Mouse (Mus musculus): ENCODE measurements around the gene Serpina1b.
"Not testable (repeated sequence)": the region's sequence is repeated elsewhere in the genome, so short reads cannot be mapped to it uniquely, and the experiment has no call there.

Gene Serpina1b

DNA sequence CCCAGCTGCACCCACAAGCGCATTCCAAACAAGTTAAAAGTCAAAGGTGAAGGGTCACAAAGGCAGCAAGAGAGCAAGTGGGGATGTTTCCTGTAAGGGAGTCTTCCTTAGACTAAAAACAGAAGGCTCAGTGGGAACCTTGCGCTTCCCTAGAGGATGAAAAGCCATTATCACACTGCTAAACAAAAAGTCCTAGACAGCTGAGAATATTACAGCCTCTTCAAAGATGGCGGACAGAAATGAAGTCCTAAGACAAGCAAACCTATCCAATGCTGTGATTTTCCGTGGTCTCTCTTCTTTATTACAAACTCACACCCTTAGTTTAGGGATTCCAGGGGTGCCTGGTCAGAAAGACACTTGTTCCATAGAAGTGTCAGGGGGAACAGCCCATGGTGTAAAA lies at the start of gene Serpina1b:
Serpina1b (minus strand) TSS at position 101 of the 400 bp plus-strand sequence.
- DNase-seq (ENCODE audit: low spot score in 2 of 2) = not testable (repeated sequence)

DNA sequence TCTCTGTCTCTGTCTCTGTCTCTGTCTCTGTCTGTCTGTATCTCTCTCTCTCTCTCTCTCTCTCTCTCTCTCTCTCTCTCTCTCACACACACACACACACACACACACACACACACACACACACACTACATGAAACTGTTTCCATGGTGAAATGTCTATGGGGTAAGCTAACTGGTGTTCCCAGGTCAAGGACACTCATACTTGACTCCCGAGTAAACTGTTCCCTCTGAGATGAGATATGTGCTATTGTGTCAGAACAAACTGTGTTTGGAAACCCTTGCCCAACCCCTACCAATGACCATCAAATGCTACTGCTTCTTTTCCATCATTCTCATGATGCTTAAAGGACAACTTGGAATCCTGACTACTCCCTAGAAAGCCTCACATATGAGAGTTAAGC lies 36.7 kb upstream of the Serpina1b start:
- not testable (repeated sequence) for DNase-seq (ENCODE audit: low spot score in 2 of 2)

DNA sequence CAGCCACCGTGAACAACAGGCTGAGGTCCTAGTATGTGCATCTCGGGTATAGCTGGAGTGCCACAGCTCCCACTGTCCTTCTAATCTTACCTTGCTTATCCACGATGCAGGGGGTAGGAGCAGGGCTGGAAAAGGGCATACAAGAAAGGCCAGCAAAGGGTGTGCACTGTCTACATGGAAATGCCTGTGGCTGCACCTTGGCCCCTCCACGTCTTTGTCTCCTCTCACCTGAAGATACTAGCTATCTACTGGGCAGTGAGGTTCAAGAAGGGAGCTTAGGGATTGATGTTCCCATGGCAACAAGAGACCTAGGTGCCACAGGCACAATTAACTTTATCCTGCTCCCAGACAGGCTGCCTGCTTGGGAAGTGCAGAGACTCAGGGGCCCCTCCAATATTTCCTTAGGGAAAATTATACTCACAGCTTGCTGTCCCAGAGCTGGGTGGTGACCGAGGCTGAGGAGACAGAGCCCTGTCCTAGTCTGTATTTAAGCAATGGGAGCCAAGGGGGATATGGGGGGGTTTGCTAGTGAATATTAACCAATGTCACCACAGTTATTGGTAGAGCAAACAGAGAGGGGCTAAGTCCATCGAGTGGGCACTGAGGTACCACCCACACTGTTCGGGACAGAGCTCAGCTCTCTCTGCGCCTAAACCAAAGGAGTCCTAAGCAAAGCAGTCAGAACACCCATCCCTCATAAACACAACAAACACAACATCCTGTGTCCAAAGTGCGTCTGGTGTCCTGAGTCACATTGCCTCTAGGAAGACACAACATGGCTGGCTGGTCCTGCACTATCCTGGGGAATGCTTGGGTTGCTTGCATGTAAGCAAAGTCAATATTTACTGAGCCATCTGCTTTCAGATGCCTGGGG lies 33.2 kb upstream of the Serpina1b start, which contains the start of gene Serpina1a:
Serpina1a (minus strand) TSS at position 462 of the 874 bp plus-strand sequence.
- DNase-seq (ENCODE audit: low spot score in 2 of 2) = not testable (repeated sequence)

DNA sequence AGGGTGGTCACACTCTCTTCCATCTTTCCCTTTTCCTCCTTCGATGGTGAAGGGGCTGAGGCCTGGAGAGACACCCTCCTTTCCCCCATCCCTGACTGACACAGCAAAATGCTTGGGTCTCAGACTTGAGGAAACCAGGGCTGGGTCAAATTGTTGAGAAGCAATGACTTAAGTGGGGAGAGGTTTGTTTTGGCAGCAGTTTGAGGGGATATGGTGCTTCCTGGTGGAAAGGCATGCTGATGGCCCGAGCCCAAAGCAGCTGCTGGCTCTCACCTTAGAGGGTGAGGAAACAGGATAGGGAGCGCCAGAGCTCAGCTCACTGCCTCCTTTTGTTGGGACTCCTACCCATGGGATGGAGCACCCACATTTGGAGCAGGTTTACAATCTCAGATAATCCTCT lies 30.8 kb upstream of the Serpina1b start:
- DNase-seq (ENCODE audit: low spot score in 2 of 2) = no peak

DNA sequence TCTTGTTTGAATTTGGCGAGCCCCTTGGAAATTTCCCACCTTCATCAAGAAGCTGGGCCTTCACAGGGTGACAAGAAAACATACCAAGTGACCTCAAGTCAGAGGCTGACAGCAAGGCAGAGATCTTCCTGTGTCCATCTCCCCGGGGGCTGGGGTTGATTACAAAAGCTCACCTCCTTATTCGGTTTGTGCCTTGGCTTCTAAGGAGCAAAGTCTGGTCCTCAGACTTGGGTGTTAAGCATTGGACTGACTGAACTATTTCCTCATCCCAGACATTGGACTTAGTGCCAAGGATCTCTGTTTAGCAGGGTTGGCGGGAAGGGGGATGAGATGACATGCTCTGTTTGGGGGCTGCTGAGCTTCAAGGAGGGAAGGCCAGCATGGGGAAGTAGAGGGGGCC lies 30.4 kb upstream of the Serpina1b start:
- not testable (repeated sequence) for DNase-seq (ENCODE audit: low spot score in 2 of 2)

DNA sequence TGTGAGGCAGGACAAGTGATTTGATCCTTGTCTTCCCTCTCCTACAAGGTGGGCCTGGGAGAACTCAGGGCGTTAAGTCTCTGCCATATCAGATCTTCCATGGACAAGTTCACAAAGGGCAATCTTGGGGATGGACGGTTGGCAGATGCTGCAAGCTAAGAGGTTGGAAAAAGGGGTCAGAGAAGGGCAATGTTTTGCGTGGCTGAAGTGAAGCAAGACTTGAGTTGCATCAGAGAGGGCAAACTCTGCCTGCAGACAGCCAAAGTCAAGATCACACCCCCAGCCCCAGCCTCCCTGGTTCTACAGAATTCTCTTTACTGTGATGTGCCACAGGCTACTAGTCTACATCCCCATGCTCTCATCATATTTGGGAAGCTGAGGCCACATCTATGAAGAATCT lies 29.4 kb upstream of the Serpina1b start:
- not testable (repeated sequence) for DNase-seq (ENCODE audit: low spot score in 2 of 2)

DNA sequence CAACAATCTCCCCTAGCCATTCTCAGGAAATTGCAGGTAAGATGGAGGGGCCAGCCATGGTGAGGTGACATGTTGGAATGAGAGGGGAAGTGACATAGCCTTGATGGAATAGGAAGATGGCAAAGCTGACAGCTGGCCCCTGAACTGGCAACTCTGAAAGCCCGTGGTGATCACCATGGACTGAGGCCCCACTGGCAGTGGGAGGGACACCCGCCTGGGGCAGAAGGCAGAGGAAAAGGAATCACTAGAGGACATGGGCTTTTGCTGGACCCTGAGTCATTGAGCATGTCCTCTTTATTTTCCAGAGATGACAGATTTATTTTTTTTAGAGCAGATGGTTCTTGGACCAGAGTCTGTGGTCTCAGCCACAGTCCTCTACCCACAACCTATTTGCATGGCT lies 22.9 kb upstream of the Serpina1b start:
- DNase-seq (ENCODE audit: low spot score in 2 of 2) = not testable (repeated sequence)

DNA sequence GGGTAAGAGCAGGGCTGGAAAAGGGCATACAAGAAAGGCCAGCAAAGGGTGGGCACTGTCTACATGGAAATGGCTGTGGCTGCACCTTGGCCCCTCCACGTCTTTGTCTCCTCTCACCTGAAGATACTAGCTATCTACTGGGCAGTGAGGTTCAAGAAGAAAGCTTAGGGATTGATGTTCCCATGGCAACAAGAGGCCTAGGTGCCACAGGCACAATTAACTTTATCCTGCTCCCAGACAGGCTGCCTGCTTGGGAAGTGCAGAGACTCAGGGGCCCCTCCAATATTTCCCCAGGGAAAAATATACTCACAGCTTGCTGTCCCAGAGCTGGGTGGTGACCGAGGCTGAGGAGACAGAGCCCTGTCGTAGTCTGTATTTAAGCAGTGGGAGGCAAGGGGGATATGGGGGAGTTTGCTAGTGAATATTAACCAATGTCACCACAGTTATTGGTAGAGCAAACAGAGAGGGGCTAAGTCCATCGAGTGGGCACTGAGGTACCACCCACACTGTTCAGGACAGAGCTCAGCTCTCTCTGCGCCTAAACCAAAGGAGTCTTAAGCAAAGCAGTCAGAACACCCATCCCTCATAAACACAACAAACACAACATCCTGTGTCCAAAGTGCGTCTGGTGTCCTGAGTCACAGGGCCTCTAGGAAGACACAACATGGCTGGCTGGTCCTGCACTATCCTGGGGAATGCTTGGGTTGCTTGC lies 2.4 kb downstream of the Serpina1b start:
- DNase-seq (ENCODE audit: low spot score in 2 of 2) = not testable (repeated sequence)

DNA sequence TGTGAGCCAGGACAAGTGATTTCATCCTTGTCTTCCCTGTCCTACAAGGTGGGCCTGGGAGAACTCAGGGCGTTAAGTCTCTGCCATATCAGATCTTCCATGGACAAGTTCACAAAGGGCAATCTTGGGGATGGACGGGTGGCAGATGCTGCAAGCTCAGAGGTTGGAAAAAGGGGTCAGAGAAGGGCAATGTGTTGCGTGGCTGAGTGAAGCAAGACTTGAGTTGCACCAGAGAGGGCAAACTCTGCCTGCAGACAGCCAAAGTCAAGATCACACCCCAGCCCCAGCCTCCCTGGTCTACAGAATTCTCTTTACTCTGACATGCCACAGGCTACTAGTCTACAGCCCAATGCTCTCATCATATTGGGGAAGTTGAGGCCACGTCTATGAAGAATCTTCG lies 6.3 kb downstream of the Serpina1b start:
- DNase-seq (ENCODE audit: low spot score in 2 of 2) = peak; percentile 3 to 11

DNA sequence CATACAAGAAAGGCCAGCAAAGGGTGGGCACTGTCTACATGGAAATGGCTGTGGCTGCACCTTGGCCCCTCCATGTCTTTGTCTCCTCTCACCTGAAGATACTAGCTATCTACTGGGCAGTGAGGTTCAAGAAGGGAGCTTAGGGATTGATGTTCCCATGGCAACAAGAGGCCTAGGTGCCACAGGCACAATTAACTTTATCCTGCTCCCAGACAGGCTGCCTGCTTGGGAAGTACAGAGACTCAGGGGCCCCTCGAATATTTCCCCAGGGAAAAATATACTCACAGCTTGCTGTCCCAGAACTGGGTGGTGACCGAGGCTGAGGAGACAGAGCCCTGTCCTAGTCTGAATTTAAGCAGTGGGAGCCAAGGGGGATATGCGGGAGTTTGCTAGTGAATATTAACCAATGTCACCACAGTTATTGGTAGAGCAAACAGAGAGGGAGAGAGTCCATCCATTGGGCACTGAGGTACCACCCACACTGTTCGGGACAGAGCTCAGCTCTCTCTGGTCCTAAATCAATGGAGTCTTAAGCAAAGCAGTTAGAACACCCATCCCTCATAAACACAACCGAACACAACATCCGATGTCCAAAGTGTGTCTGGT lies 56.8 kb downstream of the Serpina1b start, which contains the start of gene Serpina1d:
Serpina1d (minus strand) TSS at position 347 of the 606 bp plus-strand sequence.
- not testable (repeated sequence) for DNase-seq (ENCODE audit: low spot score in 2 of 2)

DNA sequence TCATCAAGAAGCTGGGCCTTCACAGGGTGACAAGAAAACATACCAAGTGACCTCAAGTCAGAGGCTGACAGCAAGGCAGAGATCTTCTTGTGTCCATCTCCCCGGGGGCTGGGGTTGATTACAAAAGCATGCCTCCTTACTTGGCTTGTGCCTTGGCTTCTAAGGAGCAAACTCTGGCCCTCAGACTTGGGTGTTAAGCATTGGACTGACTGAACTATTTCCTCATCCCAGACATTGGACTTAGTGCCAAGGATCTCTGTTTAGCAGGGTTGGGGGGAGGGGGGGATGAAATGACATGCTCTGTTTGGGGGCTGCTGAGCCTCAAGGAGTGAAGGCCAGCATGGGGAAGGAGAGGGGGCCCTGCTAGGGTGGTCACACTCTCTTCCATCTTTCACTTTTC lies 59.6 kb downstream of the Serpina1b start:
- DNase-seq (ENCODE audit: low spot score in 2 of 2) = not testable (repeated sequence)

DNA sequence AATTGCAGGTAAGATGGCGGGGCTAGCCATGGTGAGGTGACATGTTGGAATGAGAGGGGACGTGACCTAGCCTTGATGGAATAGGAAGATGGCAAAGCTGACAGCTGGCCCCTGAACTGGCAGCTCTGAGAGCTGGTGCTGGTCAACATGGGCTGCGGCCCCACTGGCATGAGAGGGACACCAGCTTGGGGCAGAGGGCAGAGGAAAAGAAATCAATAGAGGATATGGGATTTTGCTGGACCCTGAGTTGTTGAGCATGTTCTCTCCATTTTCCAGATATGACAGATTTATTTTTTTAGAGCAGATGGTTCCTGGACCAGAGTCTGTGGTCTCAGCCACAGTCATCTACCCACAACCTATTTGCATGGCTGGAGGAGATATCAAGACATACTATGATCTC lies 67.1 kb downstream of the Serpina1b start:
- DNase-seq (ENCODE audit: low spot score in 2 of 2) = not testable (repeated sequence)

DNA sequence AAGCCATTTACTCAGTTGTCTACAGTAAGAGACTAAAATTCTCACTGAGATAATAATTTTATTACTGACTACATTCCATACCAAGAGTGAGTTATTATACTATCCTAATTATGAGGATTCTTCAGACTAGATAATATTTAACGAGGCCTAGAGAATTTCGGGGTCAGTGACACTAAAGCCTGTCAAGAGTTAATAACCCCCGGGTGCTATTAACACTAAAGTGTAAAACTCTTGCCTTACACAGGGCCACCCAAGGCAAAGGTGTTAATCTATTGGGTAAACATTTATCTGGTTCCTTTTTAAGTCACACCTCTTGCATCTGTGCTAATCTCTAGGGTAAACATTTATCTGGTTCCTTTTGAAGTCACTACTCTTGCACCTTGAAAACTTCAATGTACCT lies 69.9 kb downstream of the Serpina1b start:
- DNase-seq (ENCODE audit: low spot score in 2 of 2) = not testable (repeated sequence)

DNA sequence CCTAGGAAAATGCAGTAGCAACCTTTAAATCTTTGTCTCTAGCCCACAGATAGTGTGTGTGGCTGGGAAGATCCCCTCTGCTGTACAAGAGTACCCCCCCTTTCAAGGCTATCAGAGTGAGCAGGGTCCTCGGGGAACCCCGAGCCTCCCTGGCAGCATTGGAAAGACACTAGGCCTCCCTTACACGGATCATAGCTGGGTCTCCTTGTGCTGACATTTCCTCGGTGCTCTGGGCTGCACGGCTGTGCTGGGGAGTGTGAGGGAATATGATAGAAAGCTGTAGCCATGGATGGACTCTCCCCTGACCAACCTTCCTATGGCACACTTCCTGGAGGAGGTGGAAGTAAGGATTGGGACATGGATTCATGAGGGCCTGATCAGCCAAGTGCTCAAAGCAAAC lies 84.2 kb downstream of the Serpina1b start:
- not testable (repeated sequence) for DNase-seq (ENCODE audit: low spot score in 2 of 2)

DNA sequence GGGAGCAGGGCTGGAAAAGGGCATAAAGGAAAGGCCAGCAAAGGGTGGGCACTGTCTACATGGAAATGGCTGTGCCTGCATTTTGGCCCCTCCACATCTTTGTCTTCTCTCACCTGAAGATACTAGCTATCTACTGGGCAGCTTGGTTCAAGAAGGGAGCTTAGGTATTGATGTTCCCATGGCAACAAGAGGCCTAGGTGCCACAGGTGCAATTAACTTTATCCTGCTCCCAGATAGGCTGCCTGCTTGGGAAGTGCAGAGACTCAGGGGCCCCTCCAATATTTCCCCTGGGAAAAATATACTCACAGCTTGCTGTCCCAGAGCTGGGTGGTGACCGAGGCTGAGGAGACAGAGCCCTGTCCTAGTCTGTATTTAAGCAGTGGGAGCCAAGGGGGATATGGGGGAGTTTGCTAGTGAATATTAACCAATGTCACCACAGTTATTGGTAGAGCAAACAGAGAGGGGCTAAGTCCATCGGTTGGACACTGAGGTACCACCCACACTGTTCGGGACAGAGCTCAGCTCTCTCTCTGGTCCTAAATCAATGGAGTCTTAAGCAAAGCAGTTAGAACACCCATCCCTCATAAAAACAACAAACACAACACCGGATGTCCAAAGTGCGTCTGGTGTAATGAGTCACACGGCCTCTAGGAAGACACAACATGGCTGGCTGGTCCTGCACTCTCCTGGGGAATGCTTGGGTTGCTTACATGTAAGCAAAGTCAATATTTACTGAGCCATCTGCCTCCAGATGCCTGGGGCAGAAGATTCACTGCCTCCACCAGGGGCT lies 92.2 kb downstream of the Serpina1b start:
- not testable (repeated sequence) for DNase-seq (ENCODE audit: low spot score in 2 of 2)

DNA sequence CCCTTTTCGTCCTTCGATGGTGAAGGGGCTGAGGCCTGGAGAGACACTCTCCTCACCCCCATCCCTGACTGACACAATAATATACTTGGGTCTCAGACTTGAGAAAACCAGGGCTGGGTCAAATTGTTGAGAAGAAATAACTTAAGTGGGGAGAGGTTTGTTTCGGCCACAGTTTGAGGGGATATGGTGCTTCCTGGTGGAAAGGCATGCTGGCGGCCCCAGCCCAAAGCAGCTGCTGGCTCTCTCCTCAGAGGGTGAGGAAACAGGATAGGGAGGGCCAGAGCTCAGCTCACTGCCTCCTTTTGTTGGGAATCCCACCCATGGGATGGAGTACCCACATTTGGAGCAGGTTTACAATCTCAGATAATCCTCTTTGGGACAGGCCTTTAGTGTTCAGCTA lies 94.6 kb downstream of the Serpina1b start:
- DNase-seq (ENCODE audit: low spot score in 2 of 2) = not testable (repeated sequence)

DNA sequence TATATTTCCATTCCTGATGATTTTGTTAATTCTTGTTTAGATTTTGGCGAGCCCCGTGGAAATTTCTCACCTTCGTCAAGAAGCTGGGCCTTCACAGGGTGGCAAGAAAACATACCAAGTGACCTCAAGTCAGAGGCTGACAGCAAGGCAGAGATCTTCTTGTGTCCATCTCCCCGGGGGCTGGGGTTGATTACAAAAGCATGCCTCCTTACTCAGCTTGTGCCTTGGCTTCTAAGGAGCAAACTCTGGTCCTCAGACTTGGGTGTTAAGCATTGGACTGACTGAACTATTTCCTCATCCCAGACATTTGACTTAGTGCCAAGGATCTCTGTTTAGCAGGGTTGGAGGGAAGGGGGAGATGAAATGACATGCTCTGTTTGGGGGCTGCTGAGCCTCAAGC lies 95.1 kb downstream of the Serpina1b start:
- DNase-seq (ENCODE audit: low spot score in 2 of 2) = not testable (repeated sequence)

DNA sequence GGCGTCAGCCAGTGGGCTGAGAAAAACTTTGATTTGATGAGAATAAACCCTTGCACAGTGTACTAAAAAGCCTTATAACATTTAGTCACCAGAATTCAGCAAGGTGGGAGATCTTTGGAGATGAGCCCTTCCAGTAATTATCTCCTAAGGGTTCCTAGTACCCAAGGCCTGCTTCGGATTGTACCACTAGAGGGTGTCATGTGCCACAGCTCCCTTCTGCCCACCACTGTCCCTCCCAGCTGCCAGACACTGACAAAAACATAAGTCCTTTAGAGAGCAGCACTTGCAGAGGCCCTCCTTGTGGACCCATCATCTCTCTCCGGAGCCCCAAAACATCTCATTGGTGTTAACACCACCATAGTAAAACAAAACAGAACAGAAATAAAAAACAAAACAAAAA lies 118.6 kb downstream of the Serpina1b start:
- no peak for DNase-seq (ENCODE audit: low spot score in 2 of 2)

DNA sequence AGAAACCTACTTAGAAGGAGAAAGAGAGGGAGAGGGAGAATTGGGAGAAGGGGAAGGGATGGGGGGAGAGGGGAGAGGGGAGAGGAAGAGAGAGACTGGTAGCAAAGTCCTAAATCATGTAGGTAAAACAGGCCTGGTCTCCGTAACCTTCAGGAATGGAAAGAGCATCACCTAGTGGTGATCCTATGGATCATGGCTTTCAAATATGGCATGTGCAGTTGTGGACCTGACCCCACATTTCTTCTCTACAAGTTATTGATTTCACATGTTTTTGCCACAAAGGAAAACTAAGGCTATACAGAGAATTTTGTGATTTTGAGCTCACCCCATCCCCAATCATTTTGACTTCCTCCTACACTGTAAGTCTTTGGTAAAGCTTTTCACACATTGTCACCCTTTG lies 119.8 kb downstream of the Serpina1b start:
- DNase-seq (ENCODE audit: low spot score in 2 of 2) = no peak

DNA sequence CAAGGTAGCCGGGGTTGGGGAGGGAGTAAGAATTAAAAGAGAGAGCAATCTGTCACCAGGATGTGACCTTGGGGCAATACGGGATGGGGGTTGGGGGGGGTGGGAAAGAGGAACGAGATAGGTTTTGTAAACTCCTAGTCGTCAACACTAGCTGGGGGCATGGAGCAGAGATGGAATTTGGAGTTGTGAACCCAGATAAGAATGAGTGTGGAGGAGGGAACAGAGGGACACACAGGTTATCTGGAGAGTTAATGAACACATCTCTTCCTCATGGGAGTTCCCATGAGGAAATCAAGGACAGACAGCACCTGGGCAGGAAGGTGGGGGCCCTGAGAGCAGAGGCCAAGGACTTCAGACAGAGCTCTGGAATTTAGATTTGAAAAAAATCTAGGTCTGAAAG lies 124.1 kb downstream of the Serpina1b start:
- no peak for DNase-seq (ENCODE audit: low spot score in 2 of 2)

DNA sequence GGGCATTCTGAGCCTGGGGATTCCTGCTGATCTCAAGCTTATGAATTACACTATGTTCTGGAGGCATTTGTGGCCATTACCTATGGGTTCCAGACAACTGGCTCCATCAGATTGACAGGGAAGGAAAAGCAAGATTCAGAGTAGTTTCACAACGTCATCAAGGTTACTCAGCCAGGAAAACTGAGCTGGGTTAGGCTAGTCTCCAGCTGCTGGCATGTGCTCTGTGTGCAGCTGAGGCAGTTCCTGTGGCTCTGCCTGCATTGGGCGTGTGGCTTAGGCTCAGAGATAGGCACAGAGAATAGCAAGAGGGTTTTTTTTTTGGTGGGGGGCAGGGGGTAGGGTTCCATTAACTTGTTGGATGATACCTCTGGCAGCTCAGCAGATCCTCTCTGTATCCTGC lies 124.6 kb downstream of the Serpina1b start:
- no peak for DNase-seq (ENCODE audit: low spot score in 2 of 2)

All from spleen, postnatal 10 days (tissue).